Mouse (Mus musculus) cerebellum, postnatal 10 days (tissue): ENCODE measurements around the gene Atp1b1.

Experiments
- DNase-seq, 2 experiments: peaks; one replicate each; pipeline ENCODE4 v3.0.0; 2021; ENCODE audit warnings: mixed read lengths in 2 of 2

Gene Atp1b1

DNA sequence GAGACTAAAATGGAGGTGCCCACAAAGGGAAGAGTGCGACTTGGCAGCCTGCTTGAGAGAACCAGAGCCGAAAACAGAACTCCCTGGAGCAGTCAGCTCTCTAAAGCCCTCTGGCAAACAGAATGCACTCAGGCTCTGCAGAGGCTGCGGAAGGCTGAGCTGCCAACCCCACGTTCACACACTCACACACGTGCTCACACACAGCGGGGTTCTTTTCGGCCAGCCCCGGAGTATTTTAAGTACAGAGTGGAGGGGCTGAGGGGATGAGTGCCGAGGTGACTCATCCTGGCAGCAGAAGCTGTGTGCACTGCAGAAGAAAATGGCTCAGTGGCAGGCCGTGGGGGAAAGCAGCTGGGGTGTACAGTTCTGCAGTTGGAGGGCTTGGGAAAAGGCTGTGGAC lies 3.6 kb upstream of the Atp1b1 start:
- DNase-seq = peak; percentile 75 to 79

DNA sequence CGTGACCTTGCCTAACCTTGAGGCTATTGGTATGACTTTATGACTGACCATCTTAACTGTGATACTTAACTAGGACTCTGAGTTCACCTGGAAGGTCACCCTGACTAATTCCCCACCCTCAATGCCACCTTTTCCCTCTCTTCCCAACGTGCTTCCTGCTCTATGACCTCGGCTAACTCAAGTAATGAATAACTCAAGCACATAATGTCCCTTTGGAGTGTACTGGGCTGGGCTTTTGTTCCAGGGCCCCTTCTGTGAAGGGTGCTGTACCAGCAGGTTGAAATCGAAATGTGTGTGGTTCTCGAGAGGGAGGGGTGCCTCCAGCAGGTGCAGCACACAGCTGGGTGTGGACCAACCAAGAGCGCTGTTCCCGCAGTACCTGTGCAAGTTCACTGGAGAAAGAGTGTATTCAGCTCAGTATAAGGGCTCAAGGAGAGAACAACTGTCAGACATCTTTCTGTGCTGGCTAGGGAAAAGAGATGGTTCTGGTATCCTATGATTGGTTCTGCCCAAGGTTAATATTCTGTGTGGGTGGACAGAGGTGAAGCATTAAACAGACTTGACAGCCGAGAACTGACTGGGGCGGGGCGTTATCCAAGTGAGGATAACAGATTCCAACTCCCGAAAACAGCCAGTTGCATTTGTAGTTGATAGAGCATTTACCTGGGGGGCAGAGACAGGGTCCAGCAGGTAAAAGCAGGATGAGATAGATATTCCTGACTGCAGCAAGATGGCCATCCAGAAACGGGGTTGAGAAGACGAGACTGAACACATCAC lies 3.0 kb upstream of the Atp1b1 start:
- no peak for DNase-seq

DNA sequence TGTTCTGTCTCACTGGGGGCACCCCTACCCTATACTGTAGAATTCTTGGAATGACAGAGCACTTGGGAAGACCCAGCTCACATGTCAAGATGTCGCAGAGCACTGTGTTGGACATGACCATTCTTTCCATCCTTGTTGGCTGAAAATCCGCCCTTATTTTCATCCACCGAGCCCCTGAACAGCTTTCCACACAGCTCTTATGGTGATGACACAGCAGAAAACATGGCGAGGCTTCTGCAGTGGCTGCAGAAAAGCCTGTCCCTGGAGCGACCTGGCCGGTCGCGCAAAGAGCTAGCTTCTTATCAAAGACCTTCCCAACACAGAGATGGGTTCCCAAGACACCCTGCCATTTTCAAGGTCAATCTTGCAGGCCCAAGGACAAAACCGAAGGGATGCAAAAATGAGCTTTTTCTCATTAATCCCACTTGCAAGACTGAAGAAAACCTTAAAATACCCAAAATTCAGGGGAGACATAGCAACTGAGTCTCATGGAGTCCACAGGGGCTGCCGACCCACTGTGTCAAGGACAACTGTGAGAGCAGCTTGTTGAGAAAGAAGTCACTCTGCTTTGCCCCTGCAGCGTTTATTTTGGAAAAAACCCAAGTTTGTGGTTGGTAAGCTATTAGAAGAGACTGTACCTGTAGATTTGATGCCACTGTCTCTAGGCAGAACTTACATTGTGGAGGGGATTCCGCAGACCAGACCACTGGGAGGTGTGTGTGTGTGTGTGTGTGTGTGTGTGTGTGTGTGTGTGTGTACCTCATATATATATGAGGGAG lies 1.2 kb upstream of the Atp1b1 start:
- DNase-seq = peak in 1 of 2 experiments; percentile 33

DNA sequence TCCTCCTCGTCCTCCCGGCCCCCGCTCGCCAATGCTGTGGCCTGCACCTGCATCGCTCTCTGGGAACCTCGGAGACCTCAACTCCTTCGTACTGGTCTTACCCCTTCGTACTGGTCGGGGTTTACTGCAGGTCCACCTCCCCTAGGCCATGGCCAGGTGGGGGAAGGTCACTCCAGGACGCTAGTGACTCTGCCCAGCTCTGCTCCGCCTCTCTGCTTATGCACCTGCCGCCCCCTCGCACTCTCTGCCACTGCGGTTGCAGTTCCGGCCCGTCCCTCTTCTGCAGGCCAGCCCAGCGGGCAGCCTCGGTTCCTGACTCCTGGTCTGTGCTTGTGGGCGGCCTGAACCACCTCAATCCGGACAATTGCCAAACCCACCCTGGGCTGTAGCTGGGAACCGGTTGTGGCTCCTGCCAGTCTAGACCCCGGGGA lies 481 bp upstream of the Atp1b1 start:
- peak in 1 of 2 experiments; percentile 71 for DNase-seq

DNA sequence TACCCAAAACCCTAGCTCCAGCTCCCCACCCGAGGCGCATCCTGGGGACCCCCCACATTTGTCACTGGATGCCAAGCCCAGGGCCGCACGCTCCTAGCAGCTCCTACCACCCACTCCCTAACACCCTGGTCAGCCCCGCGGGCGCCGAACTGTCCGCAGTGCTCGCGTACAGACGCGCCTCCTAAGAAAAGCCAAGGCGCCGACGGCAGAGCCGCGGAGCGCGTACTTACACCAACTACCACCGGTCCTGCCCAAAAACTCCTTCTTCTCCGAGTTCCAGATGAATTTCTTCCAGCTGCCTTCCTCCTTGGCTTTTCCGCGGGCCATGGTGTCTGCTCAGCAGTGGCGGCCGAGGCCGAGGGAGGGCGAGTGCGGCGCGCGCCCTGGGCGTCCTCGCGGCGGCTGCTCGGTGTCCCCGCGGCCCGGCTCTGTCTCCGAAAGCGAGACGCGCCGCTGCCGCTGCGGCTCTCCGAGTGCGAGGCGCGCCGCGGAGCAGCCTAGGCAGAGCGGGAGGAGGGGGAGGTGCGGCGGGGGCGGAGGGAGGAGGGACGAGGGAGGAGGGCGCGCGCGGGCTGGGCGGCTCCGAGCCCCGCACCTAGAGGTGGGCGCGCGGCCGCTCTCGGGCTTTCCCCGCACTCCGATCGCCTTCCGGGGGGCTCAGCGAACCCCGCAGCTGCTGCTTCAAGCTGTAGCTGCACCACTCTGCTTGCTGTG lies 467 bp downstream of the Atp1b1 start:
- peak; percentile 88 to 89 for DNase-seq

DNA sequence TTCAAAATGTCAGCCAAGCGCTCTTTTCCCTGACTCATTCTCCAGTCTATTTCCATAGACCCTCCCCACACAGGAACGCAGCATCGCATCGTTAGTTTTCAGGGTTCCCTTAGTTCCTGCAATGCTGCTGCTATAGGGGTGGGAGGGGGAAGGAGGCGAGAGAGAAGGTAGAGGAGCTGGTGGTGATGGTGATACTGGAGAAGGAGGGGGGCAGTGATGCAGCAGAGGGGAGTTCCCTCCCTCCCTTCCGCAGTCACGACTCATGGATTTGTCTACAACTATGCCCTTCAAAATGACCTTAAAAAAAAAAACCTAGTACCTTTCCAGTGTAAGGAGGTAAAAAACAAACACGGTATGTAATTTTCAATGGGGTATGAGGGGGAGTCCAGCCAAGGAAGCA lies 1.4 kb downstream of the Atp1b1 start:
- peak; percentile 56 to 64 for DNase-seq

DNA sequence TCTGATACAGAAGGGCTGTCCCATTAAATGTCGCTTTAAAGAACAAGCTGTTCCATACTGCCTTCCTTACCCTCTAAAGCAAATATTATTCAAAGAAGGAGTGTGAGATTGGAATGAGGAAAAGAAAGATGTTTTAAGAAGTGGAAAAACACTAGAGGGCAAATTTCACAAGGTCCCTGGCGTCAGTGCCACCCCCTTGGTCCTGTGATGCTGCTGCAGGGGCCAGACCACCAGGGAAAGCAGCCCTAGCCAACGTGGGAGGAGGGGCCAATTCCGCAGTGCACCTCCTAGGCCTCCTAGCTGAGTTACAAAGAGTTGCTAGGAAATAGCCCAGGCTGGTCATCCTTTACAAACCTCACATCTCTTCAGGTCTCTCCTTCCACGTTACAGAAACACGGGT lies 2.1 kb downstream of the Atp1b1 start:
- peak; percentile 67 to 71 for DNase-seq

DNA sequence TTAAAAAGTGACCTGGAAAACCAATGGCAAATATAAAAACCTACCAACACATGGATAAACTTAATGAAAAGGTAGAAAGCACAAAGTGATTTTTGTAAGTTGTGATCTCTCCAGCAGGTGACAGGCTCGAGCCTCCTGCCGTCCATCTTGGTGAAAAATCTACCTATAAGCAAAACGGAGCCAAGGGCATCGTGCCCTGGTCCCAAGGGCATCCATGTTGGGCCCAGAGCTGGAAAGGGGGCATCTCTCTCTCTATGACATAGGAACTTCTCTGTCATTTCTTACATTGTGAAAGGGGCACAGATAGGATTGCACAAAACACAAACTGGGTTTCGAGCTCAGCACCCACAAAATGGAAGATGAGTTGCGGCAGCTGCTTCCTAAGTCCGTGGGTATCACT lies 2.5 kb downstream of the Atp1b1 start:
- peak; percentile 68 to 73 for DNase-seq

DNA sequence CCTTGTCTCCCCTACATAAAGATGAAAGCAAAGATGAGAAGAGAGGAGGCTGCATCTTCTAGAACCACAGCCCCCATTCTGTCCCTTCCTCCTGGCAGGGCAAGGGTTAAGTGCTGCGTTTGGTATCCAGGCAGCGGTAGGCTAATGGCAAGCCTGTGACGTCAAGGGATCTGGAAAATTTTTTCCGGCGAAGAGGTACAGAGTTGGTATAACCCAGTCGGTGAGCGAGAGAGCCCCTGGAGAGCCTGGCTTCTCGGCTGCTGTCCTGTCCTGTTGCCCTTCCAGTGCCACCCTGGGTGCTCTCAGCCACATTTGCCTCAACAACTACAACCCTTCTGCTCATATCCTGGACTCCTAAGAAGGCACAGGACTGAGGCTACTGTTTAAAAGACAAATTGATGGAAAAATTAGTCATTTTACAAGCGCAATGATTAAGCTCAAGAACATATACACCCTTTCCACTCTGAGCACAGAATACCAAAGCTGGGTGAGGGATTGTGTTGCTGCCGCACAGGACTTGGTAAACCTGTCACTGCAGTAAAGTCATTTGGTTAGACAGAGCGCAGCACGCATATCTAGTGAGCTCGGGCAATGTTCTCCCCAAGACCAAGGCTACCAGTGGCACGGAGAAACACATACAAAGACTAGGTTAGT lies 3.3 kb downstream of the Atp1b1 start:
- peak; percentile 66 to 71 for DNase-seq

DNA sequence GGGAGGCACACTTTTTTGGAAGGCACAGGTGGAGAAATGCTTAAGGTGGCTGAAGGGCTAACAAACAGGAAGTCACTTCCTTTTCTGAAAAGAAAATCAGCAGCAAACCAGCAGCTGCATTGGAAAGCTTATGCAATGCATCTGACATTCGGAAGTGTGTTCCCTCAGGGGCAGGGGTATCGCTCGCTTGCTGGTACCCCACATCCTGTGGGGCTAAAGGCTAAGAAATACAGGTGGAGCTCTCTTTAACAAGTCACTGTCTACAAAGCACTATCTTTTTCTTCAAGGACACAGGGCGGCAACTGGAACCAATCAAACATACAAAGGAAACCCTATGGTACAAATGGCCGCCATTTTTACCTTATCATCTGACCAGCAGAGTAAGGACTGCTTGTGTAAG lies 4.4 kb downstream of the Atp1b1 start:
- DNase-seq = no peak

DNA sequence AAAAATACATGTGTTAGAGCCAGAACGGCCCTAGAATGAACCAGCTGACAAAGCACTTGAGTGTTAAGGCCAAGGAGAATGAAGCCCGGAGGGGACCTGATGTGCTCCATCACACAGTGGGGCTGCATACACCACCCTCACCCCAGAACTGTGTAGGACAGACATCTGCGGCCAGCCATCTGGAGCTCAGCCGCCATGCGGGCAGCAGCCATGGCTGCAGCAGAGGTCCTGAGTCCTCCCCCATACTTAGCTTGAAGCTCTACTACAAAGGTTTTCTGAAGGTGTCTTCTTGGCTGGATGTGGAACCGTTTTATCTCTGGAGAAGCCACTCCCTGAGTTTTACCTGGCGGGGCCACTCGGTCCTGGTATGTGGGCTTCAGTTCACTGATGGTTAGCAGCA lies 5.0 kb downstream of the Atp1b1 start:
- no peak for DNase-seq

DNA sequence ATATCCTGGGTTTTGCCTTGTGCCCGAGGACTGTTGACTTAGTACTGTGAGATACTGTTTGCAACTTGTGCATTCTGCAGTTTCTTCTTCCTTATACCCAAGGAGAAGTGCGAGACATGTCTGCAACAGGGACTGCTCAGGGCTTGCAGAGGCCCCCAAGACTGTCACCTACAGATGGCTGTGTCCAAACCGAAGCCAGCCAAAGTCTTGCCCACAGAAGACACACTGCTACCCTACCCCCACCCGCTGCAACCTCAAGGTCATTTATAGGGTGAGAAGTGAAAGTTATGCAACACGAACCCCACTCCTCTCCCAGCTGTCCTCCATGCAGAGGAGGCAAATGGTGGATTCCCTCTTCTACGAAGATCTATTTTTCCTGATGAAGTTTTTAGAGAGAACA lies 5.6 kb downstream of the Atp1b1 start:
- DNase-seq = no peak

DNA sequence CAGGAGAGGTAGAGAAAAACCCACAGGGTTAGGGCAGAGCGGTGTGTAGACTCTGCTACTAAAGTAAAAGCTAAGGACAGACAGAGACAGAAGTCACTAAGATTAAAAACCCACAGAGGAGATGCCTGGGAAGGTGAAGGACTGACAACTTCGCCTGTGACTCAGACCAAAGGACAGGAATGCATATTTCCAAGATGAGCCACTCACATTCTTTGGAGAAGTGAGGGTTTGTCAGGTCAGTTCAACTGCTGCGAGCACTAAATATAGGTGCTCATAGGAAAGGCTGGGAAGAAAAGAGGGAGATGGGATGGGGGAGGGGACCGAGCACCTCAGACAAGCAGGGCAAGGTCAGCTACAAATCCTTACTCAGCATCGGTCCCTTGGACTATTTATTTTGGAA lies 6.8 kb downstream of the Atp1b1 start:
- DNase-seq = no peak

DNA sequence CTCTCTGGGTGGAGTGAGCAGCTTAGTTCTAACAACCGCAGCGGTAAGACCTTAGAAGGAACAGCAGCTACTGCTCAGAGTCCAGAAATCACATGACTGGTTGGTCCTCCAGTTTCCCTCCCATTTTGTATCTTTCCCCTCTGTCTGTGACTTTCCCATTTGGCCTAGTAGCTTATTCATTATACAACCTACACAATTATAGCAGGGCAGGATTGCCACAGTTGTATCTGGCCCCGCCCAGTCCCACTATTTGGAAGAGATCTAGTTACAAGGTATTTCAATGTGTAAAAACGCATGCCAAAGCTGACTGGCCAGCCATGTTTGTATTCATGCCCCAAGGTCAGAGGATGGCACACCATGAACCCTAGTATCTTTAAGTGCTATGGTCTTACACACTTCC lies 7.5 kb downstream of the Atp1b1 start:
- no peak for DNase-seq

DNA sequence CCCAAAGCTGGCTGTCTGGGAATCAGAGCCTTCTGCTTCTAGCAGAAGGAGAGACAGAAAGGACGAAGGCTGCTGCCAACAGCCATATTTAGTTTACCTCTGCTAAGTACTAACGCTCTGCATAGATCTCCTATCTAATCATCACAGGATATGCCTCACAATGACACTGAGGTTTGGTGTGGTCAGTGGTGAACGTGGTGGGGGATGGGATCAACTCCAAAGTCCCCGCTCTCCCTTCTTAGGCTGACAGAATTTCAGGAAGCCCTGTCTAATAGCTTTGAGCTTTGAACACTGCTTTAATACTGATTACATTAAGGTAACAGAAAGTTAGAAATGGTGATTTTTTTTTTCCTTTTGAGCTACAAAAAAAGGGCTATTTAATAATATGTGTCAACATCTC lies 7.9 kb downstream of the Atp1b1 start:
- DNase-seq = no peak

DNA sequence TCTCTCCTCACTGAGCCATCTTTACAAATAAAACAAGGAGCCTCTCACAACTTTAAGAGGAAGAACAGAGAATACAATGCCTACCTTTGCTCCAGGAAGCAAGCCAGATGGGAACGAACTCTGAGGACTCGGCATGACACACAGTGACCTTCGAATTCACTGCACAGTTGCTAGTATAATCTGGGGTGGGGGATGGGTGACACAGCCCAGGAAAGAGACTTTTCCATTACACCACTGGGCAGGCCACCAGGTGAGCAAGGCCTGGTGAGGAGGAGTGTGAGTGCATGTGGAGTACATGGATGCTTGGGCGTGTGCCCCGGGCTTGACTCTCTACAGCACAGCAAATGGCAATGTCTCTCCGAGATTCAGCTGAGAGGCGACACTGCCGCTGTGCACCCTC lies 8.5 kb downstream of the Atp1b1 start:
- DNase-seq = no peak

DNA sequence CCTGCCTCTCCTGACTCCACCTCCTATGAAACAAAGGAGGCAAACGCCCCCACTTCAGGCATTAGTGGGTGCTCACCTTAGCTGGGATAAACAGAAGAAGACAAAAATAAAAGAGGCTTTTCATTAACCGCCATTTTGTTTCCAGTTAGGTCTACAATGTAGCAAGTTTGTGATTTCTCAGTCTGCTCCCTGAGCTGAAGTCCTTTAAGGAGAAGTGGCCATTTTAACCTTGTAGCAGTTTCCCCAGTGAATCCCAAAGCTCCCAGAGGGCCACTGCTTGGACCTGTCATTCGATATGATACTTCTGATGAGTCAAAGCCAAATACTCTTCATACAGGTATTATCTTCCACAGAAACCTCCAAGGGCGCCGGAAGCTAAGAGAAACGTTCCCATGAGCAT lies 10.6 kb downstream of the Atp1b1 start:
- DNase-seq = no peak

DNA sequence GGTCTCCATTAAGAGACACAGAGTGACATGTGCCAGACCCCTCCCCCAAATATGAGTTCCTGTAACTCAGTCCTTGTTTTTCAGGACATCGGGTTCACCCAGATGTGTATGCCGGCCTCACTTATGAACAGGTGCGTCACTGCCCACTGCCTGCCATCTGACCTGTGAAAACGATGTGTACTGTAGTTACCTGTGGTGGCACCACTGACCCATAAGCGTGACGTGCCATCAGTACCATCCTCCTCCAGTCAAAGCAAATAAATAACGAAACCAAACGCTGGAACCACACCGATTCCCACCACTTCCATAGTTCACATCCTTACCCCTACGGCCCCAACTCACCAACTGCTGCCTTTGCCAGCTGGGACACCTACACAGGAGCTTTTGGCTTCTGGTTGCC lies 11.6 kb downstream of the Atp1b1 start:
- DNase-seq = no peak

DNA sequence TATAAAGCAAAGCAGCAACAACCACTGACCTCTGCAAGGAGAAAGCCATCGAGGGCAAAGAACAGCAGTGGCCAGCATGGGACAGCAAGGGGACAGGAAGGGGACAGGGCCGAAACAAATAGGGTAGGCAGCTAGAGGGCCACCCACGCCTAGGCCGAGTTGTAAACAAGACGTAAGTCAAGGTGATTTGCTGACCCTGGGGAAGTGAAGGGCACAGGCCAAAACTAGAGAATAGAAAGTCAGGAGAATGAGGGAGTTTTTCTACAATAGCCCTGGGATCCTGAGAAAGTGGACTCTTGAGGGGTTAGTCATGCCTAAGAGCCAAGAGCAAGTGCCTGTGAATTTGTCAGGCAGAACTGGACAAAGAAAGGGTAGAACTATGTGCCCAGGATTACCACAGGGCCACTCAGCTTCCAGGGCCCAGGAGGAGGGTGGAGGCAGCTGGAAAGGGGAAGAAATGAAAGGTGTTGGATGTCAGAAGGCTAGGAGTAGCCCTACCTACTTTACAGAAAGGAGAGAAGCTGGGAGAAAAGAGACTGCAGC lies 12.5 kb downstream of the Atp1b1 start:
- no peak for DNase-seq

DNA sequence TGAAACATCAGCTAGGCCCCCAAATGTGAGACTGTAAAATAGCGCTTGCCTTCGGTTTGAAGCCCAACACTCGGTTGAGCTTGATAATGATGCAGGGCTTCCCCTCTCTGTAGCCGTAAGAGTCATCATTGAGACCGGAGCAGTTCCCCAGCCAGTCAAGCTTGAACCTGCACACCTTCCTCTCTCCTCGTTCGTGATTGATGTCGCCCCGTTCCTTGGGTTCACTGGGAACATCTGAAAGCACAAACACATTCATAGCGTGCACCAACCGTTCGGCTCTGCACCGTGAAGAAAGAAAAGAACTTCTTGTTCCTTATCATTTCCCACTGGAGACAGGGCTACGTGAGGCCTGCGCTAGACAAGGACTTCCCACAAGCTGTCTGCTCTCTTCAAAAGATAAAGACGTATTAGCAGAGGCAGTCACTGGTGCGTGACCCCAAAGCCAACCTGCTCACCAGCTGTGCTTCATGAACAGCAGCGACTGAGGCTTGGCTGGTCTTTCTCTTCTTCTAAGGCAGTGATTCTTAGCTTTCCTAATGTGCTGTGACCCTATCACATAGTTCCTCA lies 16.7 kb downstream of the Atp1b1 start:
- no peak for DNase-seq

DNA sequence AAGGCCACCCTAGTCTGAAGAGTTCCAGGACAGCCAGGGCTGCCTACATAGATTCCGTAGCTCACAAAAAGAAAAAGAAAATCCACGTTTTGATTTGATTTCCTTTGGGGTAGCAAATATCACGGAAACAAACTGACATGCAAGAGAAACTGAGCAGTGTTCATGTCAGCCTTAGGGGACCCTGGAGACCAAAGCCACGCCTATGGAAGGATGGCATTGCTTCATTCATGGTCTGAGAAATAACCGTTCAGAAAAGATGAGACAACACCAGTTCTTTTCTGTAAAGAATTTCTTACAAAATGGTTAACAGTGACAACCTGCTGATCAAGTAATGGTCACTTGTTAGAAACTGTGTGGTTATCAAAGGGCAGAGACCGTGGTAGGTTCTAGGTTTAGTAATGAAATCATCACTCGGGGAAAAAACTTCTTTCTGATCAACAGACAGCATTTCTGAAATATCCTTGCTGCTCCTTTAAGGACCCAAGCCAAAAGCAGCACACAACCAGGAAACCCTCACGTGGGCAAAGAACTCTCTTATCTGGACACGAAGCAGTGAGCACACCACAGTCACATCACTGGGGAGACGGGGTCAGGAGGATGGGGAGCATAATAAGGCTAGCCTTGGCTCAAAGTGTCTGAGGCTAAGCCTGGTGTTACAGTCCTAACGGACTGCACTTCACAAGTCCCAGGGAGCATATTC lies 17.3 kb downstream of the Atp1b1 start:
- no peak for DNase-seq

DNA sequence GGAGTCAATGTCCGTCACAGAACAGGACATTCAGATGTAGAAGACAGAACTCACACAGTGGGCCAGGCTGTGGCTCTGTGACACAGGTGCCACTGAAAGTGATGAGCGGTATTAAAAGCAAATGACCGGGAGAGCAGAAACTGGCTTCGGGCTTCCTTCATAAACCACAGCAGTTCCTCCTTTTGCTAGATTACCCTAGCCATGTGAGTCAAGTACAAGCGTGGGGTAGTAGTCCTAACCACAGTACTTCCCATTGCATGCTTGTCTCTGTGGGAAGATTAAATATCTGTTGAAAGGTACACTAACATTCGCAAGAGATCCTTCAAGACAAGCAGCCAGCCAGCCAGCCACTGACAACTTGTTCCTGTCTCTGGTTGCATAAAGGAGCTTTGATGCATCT lies 17.9 kb downstream of the Atp1b1 start:
- no peak for DNase-seq
